Mouse (Mus musculus): Measurements from ENCODE around the gene Rln3.

Rln3 gene

DNA sequence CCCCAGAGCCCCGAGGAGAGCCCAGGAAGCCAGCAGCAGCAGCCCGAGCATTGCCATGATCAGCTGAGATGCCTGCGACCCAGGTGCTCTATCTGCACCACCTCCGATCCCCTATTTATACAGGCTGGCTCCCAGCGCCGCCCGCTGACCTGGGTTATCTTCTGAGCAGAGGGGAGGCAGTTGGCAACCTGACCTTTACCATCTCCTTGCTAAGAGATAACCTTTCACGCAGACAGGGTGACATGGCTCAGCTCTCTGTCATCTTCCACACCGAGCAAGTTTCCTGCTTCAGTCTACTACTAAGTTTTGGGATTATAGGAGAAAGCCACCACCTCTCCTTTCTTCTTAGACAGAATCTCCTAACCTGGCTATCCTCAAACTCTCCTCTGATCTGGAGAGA is at the start of gene Rln3:
TSS of gene Rln3 (minus strand) at position 101 of the 400 bp plus-strand sequence.
- in situ Hi-C loops (cut with MboI), result no loop called here

DNA sequence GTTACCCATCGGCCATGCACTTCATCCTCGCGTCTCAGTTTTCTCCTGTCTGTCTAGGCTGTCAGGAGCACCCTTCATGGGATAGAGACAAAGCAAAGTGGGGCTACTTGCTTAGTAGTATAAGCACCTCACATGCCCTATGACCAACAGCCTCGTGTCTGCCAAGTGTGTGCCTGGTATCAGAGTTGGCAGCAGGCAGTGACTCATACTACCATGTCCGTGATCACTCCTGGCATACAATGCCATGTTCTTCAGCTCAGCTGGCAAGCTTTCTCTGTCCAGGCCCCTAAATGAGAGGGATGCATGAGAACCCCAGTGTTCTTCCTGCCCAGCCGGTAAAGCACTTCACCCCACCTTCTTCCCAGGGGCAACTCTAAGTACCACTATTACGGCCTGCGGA is 45.8 kb upstream of the Rln3 start:
- in situ Hi-C loops (cut with MboI), result no loop called here

DNA sequence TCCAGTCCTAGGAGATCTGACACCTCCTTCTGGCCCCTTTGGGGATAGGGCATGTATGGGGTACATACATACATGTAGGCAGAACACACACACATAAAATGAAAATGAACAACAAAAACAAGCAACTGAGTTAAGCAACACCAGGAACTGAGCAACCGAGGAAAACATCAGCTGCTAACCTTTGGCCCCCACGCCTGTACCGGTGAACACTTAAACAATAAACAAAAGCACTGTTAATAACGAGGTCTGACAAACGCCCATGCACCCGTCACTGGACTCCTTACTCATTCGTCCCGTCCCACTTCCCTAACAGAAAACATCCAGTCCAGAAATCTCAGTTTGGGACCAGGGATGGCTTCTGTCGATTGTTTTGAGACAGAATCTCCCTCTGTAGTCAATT is 44.5 kb upstream of the Rln3 start:
- in situ Hi-C loops (cut with MboI), result no loop called here

DNA sequence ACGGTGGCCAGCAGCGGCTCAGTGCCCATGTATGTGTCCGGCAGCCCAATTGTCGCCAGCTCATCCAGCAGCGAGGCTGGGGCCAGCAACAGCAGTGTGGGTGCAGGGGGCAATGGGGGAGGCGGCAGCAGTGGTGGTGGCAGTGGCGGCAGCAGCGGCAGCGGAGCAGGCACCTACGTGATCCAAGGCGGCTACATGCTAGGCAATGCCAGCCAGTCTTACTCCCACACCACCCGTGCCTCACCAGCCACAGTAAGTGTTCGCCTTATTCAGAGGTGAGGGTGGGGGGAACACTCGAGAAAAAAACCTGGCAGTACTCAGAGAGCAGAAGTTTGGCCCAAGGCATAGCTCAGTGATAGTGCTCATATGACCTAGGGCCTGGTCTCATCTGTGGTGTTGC is 43.0 kb upstream of the Rln3 start:
- in situ Hi-C loops (cut with MboI), result no loop called here

DNA sequence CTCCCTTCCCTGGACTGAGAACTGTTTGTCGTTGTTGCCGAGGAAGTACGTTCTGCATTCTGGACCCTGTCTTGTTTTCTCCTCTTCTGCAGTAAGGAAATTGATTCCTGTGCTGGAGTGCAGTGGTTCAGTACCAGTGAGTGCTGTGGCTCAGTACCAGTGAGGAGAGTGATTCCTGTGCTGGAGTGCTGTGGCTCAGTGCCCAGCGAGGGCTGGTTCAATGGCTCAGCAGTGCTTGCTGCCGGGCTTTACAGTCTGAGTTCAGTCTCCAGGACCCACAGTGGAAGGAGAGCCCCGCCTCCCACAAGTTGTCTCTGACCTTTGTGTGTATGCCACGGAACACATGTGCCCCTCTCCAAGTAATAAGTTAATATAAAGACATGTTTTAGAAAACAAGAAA is 42.4 kb upstream of the Rln3 start:
- in situ Hi-C loops (cut with MboI), result no loop called here

DNA sequence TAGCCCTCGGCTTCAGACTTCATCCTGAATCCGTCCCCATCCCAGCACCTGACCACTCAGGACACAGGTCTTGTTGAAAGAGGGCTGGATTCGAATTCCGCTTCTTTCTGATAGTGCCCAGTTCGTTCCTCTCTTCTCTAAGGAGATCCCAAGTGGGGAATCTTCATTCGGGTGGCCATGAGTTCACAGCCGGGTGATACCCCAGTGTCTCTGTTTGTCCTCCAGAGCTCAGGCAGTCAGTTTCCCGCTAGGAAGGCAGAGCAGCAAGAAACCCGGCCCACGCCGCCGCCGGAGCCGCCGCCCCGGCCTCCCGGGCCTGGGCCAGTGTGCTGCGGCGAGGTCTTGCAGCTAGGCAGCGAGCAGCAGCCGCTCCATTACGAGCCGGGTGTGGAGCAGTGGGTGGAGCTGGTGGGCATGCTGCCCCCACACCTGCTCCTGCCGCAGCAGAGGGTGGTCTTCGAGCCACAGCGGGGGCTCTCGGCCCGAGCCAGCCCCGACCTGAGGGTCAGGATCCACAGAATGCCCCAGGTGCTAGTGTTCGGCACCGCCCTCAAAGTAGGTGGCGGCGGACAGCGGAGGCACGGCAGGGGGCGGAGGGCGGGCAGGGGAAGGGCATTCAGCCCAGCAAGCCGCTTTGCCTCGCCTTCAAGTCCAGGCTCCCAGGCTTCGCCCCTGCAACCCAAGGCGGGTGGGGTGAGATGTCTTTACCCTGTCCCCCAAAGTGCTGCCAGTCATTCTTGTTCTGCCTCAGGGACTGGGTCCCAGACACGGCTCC is 39.7 kb upstream of the Rln3 start:
- in situ Hi-C loops (cut with MboI), result no loop called here

DNA sequence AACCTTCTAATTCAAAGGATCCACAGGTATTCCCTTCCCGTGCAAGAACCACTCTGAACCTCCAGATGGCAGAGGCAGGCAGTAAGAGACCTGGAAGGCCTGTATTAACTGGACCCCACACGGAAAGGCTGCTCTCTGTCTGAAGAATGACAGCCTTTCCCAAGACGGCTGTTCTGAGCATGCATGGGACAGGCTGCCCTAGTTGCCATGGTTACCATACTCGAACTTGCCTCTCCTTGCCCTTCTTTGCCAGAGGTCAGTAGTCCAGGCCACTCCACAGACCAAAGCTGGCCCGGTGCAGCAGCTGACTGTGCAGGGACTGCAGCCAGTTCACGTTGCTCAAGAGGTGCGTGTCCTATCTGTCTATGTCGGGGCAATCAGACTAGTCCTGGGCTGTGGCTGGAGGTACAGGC is 39.0 kb upstream of the Rln3 start:
- in situ Hi-C loops (cut with MboI), result no loop called here

DNA sequence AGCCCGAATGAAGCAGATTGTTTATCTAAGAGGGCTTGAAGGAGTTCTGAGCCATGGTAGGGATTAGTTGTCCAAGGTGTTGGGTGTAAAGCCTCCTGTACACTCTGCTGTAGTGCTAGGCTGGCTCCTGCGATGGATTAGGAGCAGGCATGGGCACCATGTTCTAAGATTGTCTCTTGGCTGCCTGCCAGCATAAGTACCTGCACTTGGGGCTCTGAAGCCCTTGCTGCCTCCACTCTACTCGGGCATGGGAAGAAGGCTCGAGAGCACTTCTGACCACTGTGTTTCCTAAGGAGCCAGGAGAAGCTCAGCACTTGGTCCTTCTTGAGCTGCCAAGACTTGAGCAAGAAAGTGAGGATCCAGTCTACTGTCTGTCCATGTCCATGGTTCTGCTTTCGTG is 34.4 kb upstream of the Rln3 start:
- in situ Hi-C loops (cut with MboI), result no loop called here

DNA sequence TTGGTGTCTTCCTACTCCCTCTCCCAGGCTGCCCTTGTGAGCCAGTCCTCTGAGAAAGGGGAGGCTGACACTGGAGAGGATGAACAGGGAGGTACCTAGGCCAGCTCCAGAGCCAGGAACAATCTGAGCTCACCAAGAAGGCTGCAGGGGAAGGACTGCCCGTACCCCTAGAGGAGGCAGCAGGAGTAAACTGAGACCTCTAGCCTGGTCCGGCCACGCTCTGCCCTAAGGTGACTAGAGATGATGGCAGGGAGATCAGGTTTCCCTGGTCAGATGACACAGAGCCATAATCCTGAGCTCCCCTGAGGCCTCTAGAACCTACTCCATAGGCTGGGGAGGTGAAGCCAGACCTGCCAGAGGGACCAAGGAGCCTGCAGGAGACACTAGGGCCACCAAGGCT is 32.0 kb upstream of the Rln3 start:
- in situ Hi-C loops (cut with MboI), result no loop called here

DNA sequence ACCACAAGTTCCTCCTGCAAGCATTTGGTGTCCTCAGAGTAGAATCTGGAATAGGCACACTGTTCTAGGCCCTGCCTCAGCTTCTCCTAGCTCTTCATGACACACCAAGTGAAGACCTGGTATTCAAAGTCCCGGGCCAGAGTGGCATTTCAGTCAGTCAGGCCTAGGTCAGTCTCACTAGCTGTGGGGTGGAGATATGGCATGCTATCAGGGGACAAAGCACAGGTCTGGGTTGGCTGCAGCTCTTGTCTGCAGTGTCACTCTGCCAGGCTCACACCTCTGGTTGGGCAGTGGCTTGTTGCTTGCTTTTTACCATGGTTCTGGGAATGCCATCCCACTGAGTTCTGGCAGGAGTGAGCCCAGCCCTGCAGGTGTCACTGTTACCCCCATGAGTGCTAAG is 31.6 kb upstream of the Rln3 start:
- in situ Hi-C loops (cut with MboI), result no loop called here

DNA sequence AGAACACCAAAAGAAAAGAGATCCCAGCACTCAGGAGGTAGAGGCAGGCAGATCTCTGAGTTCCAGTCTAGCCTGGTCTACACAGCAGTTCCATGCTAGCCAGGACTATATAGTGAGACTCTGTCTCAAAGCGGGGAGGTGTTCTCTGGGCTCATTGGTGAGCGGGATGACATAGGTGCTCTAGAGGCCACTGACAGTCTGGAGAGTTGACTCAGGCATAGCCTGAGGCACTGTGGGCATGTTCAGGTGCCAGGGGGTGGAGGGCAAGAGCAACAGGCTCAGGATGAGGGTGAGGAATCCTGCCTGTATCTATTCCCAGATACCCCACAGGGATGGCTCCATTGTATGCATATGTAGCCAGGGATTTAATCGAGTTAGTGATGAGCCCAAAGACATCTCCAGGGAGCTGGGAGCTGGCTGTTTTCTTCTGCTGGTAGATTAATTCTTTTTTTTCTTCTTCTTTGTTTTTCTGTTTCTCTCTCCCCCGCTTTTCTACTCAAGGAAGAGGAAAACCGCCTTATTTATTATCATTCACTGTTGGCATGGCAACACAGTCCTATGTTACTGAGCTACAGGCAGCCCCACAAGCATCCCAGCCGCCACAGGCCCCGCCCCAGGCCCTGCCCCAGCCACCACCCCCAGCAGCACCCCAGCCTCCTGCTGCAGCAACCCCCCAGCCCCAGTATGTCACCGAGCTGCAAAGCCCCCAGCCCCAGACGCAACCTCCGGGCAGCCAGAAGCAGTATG is 28.6 kb upstream of the Rln3 start:
- in situ Hi-C loops (cut with MboI), result no loop called here

DNA sequence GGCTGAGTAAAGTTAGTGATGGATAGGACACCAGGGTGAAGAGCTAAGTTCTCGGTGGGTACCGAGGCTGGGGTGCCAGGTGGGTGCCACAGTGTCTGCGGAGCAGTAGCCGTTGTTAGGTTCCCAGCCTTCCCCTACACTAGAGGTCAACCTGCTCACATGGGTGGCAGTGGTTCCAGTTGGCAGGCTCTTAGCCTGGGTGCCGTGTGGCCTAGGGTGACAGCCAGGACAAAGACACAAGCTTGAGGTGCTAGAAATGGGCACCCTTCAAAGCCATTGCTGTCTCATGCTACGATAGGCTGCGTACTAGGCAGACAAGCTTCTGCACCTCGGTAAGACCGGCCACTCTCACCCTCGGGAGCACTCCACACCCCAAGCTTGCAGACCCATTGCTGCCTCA is 27.5 kb upstream of the Rln3 start:
- in situ Hi-C loops (cut with MboI), result no loop called here

DNA sequence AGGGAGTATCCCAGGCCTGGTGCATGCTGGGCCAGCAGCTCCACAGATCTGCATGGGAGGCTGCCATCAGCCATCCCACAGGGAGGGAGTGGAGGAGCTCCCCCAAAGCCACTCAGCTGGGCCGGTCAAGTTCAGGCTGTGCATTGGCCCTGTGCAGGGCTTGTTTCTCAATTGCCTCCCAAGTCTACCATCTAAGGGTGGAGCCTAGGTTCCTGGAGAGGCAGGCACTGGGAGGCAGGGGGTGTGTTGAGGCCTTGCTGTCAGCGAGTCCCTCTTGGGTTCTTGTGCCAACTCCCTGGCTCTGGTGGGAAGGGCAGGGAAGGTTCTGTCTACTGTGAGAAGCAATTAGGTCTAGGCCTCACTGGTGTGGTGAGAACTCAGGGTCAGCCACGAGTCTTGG is 27.1 kb upstream of the Rln3 start:
- in situ Hi-C loops (cut with MboI), result no loop called here

DNA sequence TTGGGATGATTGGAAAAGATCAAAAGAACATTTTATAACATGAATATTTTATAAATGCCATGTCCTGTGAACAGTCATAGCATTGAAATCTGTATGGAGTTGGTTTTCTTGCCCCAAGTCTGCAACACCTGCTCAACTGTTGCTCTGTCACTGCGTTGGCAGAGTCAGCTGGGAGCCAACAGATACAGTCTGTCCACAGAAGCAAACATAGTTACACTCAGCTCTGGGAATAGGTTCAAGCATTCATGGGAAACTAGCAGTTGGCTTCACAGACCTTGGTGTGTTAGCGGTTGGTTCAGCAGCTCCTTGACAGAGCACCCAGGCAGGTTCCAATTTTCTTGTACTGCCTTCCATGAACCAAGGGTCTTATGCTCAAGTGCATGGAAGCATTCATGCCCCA is 25.9 kb upstream of the Rln3 start:
- in situ Hi-C loops (cut with MboI), result no loop called here

DNA sequence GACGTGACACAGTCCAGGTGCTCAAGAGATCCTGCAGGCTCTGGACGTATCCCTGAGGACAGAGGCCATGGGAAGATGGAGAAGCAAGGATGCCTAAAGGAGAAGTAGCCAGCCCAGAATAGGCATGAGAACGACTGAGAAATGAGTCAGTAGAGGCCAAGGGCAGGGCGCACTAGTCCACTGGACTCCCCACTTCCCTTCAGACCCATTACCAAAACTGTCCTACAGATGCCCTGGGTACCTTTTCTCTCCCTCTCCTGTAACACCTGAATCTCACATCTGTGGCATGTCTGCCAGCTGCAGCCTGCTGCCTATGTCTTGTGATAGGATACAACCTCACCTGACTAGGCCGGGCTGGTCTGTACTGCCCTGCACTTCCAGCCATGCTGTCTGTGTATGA is 25.4 kb upstream of the Rln3 start:
- in situ Hi-C loops (cut with MboI), result no loop called here

DNA sequence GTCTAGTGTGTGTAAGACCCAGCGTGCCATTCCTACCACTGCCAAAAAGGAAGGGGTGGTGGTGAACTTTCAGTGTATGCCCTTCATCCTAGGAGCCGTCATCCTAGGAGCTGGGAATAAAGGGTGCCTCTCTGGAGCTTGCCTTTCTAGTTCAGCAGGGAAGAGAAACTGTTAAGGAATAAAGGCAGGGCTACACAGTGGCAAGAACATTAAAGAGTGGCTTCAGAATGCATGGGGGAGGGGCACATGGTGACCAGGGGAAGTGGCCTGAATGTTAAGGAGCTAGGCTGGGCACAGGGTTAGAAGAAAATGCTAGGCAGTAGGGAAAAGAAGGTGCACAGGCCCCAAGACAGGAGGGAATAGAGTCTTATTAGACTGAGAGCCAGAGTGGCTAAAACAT is 24.9 kb upstream of the Rln3 start:
- in situ Hi-C loops (cut with MboI), result no loop called here

DNA sequence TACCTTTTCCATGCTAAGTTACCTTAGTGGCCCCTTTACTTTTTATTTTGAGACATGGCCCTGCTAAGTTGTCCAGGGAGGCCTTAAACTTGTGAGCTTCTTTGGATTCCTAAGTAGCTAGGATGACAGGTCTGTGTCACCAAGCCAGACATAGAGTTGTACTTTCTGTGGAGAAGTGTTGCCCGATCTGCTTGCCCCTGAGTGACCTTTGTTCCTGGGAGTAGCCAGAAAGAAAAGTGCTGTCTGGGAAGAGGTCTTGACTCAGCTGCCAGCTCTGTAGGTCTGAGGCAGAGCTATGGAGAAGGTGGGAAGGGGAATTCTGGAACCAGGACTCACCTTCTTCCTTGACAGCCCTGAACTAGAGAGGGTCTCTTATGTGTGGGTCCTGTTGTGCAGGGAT is 24.4 kb upstream of the Rln3 start:
- in situ Hi-C loops (cut with MboI), result no loop called here

DNA sequence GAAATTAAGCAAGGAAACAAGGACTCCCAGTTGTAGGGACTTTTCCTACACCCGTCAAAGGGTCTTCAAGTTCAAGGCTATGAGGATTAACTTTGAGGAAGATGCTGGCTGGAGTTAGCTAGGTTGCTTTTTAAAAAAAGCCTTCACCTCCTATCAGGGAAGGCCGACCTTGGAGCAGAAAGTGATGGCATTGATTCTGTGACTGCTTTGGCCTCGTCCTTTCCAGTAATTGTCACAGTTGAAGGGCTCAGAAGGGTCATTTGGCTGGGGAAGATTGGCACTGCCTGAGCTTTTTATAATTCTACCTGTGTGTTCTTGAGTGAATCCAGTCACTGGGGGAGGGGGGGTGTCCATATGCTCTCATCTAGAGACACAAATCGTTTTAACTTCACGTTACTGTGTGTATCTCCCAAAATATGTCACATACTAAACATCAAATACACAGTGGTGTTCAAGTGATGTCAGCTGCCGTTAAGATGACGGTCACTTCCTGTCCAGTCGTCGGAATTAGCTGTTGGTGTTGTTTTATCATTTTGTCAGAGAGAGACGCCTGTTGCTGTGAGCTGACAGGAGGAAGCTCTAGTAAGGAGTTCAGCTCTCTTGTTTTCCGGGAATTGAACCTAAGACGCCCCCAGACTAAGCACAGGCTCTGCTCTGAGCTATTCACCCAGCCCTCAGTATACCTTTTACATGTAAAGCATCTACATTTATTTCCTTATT is 23.7 kb upstream of the Rln3 start:
- in situ Hi-C loops (cut with MboI), result no loop called here

DNA sequence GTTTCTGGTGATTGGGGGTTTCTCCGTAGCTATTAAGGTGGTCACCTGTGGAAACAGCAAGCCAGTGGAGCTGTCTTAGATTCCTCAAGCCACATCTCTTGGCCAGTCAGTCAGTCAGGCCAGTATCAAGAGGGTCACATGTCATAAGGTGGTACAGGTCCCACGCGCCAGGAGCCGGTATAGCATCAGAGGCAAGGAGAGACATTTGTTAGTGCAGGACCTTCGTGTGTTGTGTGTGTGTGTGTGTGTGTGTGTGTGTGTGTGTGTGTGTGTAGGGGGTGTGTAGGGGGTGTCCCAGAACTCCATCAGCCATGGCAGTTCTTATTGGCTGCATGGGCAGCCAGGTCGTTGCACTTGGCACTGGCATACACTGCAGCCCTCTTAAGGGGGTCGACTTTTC is 23.1 kb upstream of the Rln3 start:
- in situ Hi-C loops (cut with MboI), result no loop called here

DNA sequence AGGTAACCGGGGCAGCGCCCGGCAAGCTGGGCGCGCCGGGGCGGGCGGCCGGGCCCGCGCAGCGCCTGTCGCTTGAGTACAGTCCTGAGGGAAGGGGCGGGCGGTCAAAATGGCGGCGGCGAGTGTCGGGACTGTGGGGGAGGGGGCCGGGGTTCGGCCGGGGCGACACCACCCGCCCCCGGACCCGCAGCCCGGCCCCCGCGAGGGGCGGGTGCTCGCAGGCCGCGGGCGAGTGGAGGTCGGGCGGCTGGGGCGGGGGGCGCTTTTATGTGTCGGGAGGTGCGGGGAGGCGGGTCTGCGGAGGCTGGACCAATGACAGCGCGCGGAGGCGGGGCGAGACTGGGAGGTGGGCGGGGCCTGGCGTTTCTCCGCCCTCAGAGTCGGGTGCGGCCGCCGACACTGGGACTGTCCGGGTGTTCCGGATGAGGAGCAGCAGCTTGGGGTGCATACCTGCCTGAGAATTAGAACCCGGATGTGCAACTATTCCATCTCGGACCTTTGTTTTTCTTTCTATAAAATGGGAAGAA is 22.3 kb upstream of the Rln3 start:
- in situ Hi-C loops (cut with MboI), result no loop called here

DNA sequence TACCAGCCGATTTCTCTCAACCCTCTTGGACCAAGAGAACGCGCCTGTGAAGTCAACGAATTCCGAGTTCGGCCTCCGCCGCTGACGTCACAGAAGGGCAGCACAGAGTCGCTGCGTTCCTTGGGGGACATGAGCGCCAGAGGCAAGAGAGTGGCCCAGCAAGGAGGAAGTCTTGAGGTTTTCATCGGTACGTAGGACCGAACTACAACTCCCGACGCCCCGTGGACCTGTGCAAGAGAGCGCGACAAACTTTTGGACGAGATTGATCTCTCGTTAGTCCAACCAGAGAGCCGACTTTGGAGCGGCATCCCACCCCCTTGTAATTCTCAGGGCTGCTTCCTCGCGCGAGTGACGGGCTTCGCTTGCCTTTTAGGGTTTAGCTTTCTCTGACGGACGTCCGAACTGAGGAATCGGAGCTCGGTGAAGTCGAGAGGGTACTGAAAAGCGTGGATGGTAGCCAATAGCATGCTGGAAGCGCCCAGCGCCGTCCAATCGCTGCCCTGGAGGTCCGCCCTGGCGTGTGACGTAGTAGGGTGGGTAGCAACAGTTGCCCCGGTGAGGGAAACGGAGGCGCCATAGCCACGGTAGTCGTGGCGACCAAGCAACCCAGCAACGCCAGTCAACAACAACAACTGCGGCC is 21.6 kb upstream of the Rln3 start, which contains the start of gene Rfx1:
TSS of gene Rfx1 (plus strand) at position 544 of the 640 bp plus-strand sequence.
- in situ Hi-C loops (cut with MboI), result no loop called here

DNA sequence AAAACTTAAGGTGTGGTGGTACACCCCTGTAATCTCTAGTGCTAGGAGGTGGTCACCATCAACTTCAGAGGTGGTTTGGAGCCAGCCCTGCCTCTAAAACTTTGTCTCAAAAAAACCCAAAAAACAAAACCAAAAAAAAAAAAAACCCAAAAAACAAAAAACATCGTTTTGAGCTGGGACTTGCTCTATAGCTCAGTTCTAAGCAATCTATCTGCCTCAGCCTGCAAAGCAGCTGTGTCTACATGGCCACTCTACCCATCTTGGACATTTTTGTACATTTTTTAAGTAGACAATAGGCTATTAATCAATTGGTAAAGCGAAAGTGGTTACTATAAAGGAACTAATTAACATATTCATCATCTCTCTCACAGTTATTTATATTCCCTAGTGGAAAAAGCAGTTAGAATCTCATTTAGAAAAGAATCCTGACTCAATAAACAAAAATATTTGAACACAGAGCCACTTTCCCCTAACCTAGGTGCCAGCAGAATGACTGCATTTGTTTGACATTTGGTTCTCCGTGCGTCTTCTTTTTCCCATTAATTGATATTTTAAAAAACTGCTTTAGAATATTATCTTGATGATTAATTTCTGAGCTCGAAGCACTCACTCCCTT is 20.8 kb upstream of the Rln3 start:
- in situ Hi-C loops (cut with MboI), result no loop called here
